Mouse (Mus musculus) forebrain, embryonic 13.5 days (tissue): Measurements from ENCODE around the gene Tpd52l2. TPM values are rescaled to one million over a fixed set of nuclear protein-coding genes. Genes with fewer than 3 reads are reported as not detected.

ENCODE experiments used
- ATAC-seq: fragments of 200-750 bp; cut with Nextera tagmentation; 2 replicates; pipeline ENCODE4 v1.8.0; 2017
- H3K27ac ChIP-seq: fragments of 300-500 bp; sonication (generic); 2 replicates; pipeline ENCODE4 v1.5.1; 2015; ENCODE audit warnings: inconsistent platforms, mild to moderate bottlenecking, moderate library complexity
- H3K27me3 ChIP-seq: fragments of 300-500 bp; sonication (generic); 2 replicates; pipeline ENCODE4 v1.6.1; 2015; ENCODE audit warnings: mild to moderate bottlenecking, inconsistent platforms
- H3K36me3 ChIP-seq: fragments of 300-500 bp; sonication (generic); 2 replicates; pipeline ENCODE4 v1.6.1; 2015; ENCODE audit warnings: mild to moderate bottlenecking, inconsistent platforms; ENCODE audit not compliant: poor library complexity, severe bottlenecking
- H3K4me1 ChIP-seq: fragments of 300-500 bp; sonication (generic); 2 replicates; pipeline ENCODE4 v1.6.1; 2015; ENCODE audit warnings: inconsistent platforms
- H3K4me2 ChIP-seq: fragments of 300-500 bp; sonication (generic); 2 replicates; pipeline ENCODE4 v1.6.1; 2015; ENCODE audit warnings: inconsistent platforms, mild to moderate bottlenecking, moderate library complexity
- H3K4me3 ChIP-seq: fragments of 300-500 bp; sonication (generic); 2 replicates; pipeline ENCODE4 v1.5.1; 2015; ENCODE audit warnings: mild to moderate bottlenecking, inconsistent platforms
- H3K9ac ChIP-seq: fragments of 300-500 bp; sonication (generic); 2 replicates; pipeline ENCODE4 v1.6.1; 2015; ENCODE audit warnings: mild to moderate bottlenecking, inconsistent platforms
- H3K9me3 ChIP-seq: fragments of 300-500 bp; sonication (generic); replicated peaks from 2 replicates; pipeline ENCODE4 v1.6.1; 2016; ENCODE audit warnings: inconsistent platforms
- WGBS: fragments of 180-500 bp; shearing (Covaris S2); methylation state at CpG from one replicate; pipeline ENCODE4 v1.1.7; 2015; 5-methylcytosine and 5-hydroxymethylcytosine counted together
- polyA plus RNA-seq: library from polyadenylated mRNA; unstranded; fragments of >200 nt; fragmentation: Nextera tagmentation; extraction: Ambion mirVana; gene quantifications from 2 replicates; pipeline ENCODE4 v1.2.1, GENCODE M21; 2015

The Tpd52l2 gene
- 133 and 138 TPM in 2 replicates for polyA plus RNA-seq

- Histone ChIP-seq H3K27ac (peak within 1 kb of the TSS; percentile 85), H3K4me1 (peaks cover 22% of the 10 kb centered on the region), H3K4me2 (peak within 1 kb of the TSS; percentile 96), H3K4me3 (peak within 1 kb of the TSS; percentile 90), H3K9me3 (no peaks in the 10 kb centered on the region), H3K27me3 (no peaks in the 10 kb centered on the region), H3K9ac (peak within 1 kb of the TSS; percentile 90), H3K36me3 (peaks cover 25% of the 10 kb centered on the region)
- under 1% methylated on average over 46 of the region's 46 CpGs for WGBS
- peak; percentile 99 for ATAC-seq
Observed at GRCm38 (mm10) chr2:181496831-181497547, at the start of gene Tpd52l2. Gene Tpd52l2, plus strand, starts transcription at chr2:181497142.

GRCm38 (mm10) chr2:181452181-181452580 lies 44.8 kb upstream of the Tpd52l2 start:
- Histone ChIP-seq H3K9me3 (no peaks in the 10 kb centered on the region), H3K4me1 (no peaks in the 10 kb centered on the region), H3K4me3 (no peak overlapping the region), H3K27ac (no peak overlapping the region), H3K4me2 (no peak overlapping the region), H3K9ac (no peak overlapping the region), H3K36me3 (no peaks in the 10 kb centered on the region), H3K27me3 (peaks cover 5% of the 10 kb centered on the region; the same call in 1 of the 2 replicates)
- ATAC-seq, result no peak
- 73% methylated on average over 4 of the region's 4 CpGs for WGBS

- H3K4me2 ChIP-seq, result no peak overlapping the region
- H3K4me1 ChIP-seq, result peaks cover 6% of the 10 kb centered on the region
- no peak overlapping the region for H3K9ac ChIP-seq
- no peak for ATAC-seq
- H3K36me3 ChIP-seq, result no peaks in the 10 kb centered on the region
- no peaks in the 10 kb centered on the region for H3K9me3 ChIP-seq
- no peak overlapping the region for H3K27ac ChIP-seq
- WGBS, result 50% methylated on average over 1 of the region's 1 CpGs
- no peak overlapping the region for H3K4me3 ChIP-seq
- peaks cover 14% of the 10 kb centered on the region for H3K27me3 ChIP-seq
Observed at GRCm38 (mm10) chr2:181453274-181453673, 43.7 kb upstream of the Tpd52l2 start.

GRCm38 (mm10) chr2:181455899-181456298 lies 41.0 kb upstream of the Tpd52l2 start:
- H3K27ac ChIP-seq, result no peak overlapping the region

GRCm38 (mm10) chr2:181457831-181458230 lies 39.1 kb upstream of the Tpd52l2 start:
- H3K27ac ChIP-seq, result no peak overlapping the region
- peaks cover 44% of the 10 kb centered on the region for H3K27me3 ChIP-seq
- no peak for ATAC-seq
- peak overlapping the region; percentile 82 for H3K9ac ChIP-seq
- peaks cover 22% of the 10 kb centered on the region for H3K4me1 ChIP-seq
- no peaks in the 10 kb centered on the region for H3K36me3 ChIP-seq
- H3K4me2 ChIP-seq, result peak overlapping the region; percentile 99
- H3K9me3 ChIP-seq, result no peaks in the 10 kb centered on the region
- WGBS, result 2% methylated on average over 15 of the region's 15 CpGs
- peak overlapping the region; percentile 89 for H3K4me3 ChIP-seq

More at GRCm38 (mm10) chr2:181455899-181456298, 41.0 kb upstream of the Tpd52l2 start:
- no peak overlapping the region for H3K4me3 ChIP-seq
- H3K27me3 ChIP-seq, result peaks cover 37% of the 10 kb centered on the region
- 78% methylated on average over 2 of the region's 2 CpGs for WGBS
- no peak overlapping the region for H3K9ac ChIP-seq
- no peak for ATAC-seq
- no peaks in the 10 kb centered on the region for H3K9me3 ChIP-seq
- H3K4me2 ChIP-seq, result no peak overlapping the region
- peaks cover 22% of the 10 kb centered on the region for H3K4me1 ChIP-seq
- no peaks in the 10 kb centered on the region for H3K36me3 ChIP-seq

GRCm38 (mm10) chr2:181458411-181459152 lies 38.4 kb upstream of the Tpd52l2 start:
- Histone ChIP-seq H3K9me3 (no peaks in the 10 kb centered on the region), H3K27ac (peak overlapping the region; percentile 8; the same call in 1 of the 2 replicates)

GRCm38 (mm10) chr2:181459153-181459672 lies 37.7 kb upstream of the Tpd52l2 start, which contains the start of gene Zbtb46:
Gene Zbtb46, minus strand, starts transcription at chr2:181459426.
- Histone ChIP-seq H3K9me3 (no peaks in the 10 kb centered on the region), H3K4me2 (peak within 1 kb of the TSS; percentile 99), H3K4me1 (peaks cover 26% of the 10 kb centered on the region), H3K4me3 (peak within 1 kb of the TSS; percentile 89), H3K27me3 (peaks cover 49% of the 10 kb centered on the region), H3K9ac (peak within 1 kb of the TSS; percentile 82), H3K36me3 (no peaks in the 10 kb centered on the region), H3K27ac (peak within 1 kb of the TSS; percentile 8; the same call in 1 of the 2 replicates)
- WGBS, result 0% methylated on average over 34 of the region's 83 CpGs
- ATAC-seq, result peak; percentile 89

More at GRCm38 (mm10) chr2:181458411-181459152, 38.4 kb upstream of the Tpd52l2 start:
- Histone ChIP-seq H3K36me3 (no peaks in the 10 kb centered on the region), H3K4me3 (peak overlapping the region; percentile 89), H3K27me3 (peaks cover 49% of the 10 kb centered on the region), H3K9ac (peak overlapping the region; percentile 82), H3K4me1 (peaks cover 26% of the 10 kb centered on the region), H3K4me2 (peak overlapping the region; percentile 99)
- peak; percentile 14 for ATAC-seq
- WGBS, result under 1% methylated on average over 67 of the region's 72 CpGs

- Histone ChIP-seq H3K27ac (no peak overlapping the region), H3K4me3 (peak overlapping the region; percentile 89), H3K9me3 (no peaks in the 10 kb centered on the region), H3K27me3 (peaks cover 53% of the 10 kb centered on the region), H3K4me2 (peak overlapping the region; percentile 99), H3K36me3 (no peaks in the 10 kb centered on the region), H3K4me1 (peaks cover 26% of the 10 kb centered on the region), H3K9ac (peak overlapping the region; percentile 82)
- ATAC-seq, result peak; percentile 70
- under 1% methylated on average over 68 of the region's 71 CpGs for WGBS
Observed at GRCm38 (mm10) chr2:181459673-181460621, 37.0 kb upstream of the Tpd52l2 start.

- peaks cover 56% of the 10 kb centered on the region for H3K27me3 ChIP-seq
- H3K4me1 ChIP-seq, result peaks cover 26% of the 10 kb centered on the region
- H3K27ac ChIP-seq, result no peak overlapping the region
- 97% methylated on average over 1 of the region's 1 CpGs for WGBS
- H3K4me2 ChIP-seq, result no peak overlapping the region
- H3K9me3 ChIP-seq, result no peaks in the 10 kb centered on the region
- no peak for ATAC-seq
- H3K36me3 ChIP-seq, result no peaks in the 10 kb centered on the region
- no peak overlapping the region for H3K9ac ChIP-seq
- no peak overlapping the region for H3K4me3 ChIP-seq
Observed at GRCm38 (mm10) chr2:181461536-181462100, 35.3 kb upstream of the Tpd52l2 start.

GRCm38 (mm10) chr2:181462604-181463003 lies 34.3 kb upstream of the Tpd52l2 start:
- Histone ChIP-seq H3K9ac (no peak overlapping the region), H3K27ac (no peak overlapping the region), H3K36me3 (no peaks in the 10 kb centered on the region), H3K4me1 (peaks cover 26% of the 10 kb centered on the region), H3K4me2 (0 out of 2 replicates have a peak overlapping the region, but pooled peaks have one; percentile 10), H3K9me3 (no peaks in the 10 kb centered on the region), H3K4me3 (no peak overlapping the region), H3K27me3 (peaks cover 48% of the 10 kb centered on the region)
- no peak for ATAC-seq
- WGBS, result 82% methylated on average over 1 of the region's 1 CpGs
